Mouse (Mus musculus) monocyte, adult 2 months (primary cell): ENCODE results near the gene Peg10.

ENCODE experiments used
- DNase-seq, 2 experiments: peaks; one replicate each; pipeline ENCODE4 v3.0.0; 2022; ENCODE audit warnings: low spot score in 2 of 2, low read depth in 1 of 2

The Peg10 gene

DNA sequence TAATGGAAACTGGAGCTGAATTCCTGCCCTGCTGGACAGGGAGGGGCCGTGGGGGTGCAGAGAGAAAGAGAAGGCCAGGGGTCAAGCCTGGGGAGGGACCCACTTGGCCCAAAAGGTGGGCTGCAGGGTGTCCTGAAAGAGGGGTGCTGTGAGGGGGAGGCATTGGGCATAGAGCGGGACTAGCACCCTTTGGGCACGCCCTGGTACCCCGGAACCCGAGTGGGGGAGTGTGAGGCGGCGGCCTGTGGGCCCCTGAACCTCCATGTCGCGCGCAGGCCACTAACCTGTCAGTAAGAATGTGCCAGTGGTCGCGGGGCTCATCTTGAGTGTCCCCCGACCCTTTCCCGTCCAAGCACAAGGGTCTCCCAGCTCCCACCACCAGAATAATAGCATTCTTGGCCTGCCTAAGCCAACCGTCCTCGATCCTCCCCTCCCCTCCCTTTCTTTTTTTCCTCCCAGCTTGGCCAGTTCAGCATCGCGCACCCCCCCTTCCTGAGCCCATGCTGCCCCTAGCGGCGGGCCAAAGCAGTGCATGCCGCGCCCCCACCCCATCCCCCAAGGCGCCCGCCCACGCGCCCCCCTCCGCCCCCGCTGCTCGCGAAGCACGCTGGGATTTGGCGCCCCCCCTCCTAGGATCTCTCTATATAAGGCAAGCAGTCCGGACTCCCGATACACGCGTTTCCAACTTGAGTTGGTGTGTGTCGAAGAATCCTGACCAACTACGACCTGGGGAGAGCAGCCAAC is at the start of gene Peg10, which contains the start of gene Sgce:
Gene Peg10 (plus strand): TSS at position 611 of the 744 bp plus-strand sequence.
Gene Sgce (minus strand): TSS at position 512 of the 744 bp plus-strand sequence.
- DNase-seq = no peak

DNA sequence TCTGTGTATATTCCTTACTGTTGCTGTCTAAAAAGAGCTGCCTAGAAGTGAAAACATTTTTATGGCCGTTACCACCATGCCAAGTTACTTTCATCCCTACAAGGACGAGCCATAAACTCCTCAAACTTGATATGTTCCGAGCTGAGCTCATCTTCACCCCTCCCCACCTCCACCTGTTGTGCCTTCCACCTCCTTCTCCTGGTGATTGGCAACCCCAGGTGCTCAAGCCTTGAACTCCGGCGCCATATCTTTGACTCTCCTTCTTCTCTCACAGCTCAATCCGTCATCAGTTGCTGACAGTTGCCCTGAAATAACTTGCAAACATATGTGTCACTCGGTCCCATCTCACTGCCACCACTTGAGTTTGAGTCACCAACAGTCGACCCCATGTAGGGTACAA is 45.5 kb upstream of the Peg10 start:
- DNase-seq = no peak

DNA sequence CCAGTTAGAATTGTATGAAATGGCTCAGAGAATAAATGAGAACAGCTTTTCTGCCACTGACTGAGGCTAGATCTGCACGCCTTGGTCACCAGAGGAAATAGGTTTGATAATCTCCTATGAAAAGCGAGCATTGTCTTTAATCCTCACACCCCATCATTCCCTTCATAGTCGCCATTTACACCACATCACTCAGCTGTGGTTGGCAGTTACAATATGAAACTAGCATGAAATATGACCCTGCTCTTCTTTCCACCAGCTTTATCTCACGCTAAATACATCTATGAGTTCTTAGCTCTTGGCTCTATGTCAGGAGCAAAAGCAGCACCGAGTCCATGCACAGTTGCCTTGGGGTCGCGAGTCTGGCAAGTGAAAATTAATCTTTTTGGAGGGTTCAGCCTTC is 43.2 kb upstream of the Peg10 start:
- DNase-seq = no peak

DNA sequence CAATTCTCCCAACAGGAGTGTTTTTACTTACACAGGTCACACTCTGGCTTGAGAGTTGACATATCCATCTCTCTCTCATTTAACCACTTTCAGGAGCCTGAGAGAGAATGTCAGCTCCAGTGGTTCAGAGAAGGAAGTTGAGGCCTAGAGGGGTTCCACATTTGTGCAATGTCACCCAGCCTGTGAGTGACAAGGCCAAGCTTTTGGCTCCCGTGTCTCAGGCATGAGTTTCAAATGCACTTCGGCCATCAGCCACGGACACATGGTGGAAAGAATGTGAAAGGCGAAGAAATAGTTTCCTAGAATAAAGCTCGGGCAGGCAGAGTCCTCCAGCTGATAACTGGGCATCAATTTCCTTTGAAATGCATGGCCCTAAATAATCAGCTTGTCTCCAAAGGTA is 40.7 kb upstream of the Peg10 start:
- no peak for DNase-seq

DNA sequence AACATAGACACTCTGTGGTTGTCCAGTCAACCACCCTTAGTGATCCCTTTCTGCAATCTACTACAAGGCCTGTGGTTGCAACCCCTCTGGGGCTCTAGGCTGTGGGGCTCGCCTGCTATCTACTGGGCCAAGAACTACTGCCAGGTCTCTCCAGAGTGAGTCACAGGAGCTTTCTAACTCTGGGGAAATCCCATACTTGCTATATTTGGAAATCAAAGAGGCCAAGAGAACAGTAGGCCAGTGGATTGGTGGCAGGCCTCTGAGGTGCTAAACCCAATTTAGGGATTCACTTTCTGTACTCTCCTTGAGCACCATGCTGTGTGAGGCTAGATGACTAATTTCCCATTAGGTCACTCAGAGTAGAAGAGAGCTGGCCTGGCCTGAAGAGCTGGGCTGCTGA is 38.1 kb upstream of the Peg10 start:
- DNase-seq = no peak

DNA sequence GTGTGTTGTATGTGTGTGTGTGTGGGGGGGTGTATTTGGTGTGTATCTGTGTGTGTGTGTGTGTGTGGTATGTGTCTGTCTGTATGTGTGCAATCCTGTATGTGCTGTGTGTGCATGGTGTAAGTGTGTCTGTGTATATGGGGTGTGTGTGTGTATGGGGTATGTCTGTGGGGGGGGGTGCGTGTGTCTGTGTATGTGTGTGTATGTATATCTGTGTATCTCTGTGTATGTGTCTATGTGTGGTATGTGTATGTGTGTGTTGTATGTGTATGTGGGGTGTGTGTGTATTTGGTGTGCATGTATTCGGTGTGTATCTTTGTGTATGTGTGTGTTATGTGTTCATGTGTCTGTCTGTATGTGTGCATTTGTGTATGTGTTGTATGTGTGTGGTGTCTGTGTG is 30.9 kb upstream of the Peg10 start:
- DNase-seq = no peak

DNA sequence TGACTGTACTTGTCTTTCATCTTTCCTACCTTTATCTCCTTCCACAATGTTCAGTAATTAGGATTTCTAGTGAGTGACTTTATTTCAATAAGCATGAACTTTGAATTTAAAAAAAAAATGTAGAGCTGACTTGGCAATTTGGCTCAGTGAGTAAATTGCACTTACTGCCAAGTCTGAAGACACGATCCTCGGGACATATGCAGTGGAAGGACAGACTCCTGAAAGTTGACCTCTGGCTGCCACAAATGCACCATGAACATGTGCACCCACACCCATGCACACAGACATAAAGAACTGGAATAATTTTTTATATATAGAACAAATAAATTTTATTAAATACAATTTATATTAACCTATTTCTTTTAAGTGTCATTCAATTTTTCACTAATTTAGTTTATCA is 29.8 kb upstream of the Peg10 start:
- no peak for DNase-seq

DNA sequence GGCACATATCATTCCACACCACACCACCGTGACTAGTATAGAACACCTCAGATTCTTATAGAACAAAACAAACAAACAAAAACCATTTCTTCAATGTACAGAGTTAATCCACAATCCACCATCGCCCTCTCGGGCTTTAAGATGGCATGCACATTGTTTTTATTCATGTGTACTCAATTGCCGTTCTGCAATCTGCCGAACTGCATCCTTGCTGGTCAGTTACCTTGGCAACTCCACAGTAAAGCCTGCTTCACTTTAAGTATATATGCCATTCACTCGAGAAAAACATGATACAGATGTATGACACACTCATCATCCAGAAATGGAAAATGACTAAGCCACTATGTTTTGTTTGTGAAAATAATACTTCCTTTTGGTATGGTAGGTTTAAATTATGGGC is 25.0 kb upstream of the Peg10 start:
- DNase-seq = no peak

DNA sequence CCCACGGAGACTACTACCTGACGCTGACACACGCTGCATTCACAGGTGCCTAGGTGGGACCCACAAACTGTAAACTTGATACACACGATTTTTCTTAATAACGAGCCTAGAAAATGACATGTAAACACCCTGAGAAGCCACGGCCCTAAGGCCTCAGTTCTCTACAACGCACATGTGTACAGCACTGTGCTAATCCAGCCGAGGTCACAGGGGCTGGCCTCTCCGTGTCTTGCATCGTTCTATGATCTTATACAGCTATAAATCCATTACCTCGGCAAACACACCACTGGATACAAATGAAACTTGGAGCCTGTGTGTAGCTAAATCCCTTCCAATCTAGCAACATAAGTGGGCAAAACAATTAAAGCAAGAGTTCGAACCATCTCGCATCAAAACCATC is 24.4 kb upstream of the Peg10 start:
- no peak for DNase-seq

DNA sequence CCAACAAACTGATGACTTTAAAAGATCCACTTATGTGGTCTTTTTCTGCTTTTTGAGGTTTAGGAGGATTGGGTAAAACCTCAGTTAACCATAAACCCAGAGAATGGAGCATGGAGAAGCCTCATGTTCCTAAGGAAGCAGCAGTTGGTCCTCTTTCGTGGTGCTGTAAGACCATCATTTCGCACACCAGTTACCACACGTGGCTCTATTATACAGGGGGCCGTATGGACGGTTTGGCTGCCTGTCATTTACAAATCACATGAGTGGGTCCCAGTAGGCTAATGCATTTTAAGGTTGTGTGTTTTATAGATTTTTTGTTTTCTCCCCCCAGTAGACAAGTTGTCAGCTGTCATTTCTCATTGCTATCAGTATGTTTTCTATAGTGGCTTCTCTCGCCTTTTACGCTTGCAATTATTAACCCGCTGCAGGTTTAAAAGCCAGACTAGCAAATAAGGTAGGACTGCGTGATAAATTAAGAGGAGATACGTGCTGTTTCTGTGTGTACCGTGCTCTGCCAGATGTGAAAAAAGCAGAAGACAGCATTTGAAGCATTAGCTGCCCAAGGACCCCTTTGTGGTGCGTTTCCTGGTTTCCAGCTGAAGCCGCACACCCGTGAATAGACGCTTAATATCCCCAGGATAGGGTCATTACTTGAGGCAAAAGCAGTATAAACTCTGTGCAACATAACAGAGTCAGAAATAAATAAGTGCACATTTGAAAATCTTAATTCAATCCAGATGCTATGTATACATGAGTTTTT is 22.9 kb upstream of the Peg10 start:
- DNase-seq = no peak

DNA sequence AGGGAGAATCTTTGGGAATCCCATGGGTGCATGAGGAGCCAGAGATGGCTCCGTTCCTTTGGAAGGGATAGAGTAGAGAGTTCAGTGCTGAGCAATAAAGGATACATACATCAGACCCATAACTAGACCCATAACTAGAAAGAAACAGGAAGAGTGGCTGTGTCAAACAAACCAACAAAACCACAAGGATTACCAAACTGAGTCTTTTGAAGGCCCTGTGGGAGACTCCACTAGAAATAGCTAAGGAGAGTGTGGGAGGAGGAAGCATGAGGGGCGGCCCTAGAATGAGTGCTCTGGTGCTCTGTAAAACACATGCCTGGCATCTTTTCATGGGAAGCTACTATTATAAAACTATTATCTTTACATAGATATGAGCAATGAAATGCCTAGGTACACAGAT is 18.8 kb upstream of the Peg10 start:
- no peak for DNase-seq

DNA sequence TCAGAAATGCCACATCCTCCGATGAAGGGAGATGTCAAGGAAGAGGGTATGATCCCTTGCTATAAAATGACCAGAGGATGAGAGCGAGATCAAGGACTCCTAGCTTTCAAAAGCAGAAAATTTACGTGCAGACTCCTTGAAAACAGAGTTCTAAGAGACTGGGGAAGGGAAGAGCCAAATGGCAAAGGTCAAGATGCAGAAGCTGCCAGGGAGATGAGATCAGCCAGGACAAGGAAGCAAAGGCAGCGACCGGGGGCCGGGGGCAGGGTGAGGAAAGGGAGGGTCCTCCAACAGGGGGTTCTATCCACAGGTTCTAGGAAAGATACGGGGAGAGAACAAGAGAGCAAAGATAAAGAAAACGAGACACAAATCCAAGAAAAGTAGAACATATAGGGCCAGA is 15.4 kb upstream of the Peg10 start:
- no peak for DNase-seq

DNA sequence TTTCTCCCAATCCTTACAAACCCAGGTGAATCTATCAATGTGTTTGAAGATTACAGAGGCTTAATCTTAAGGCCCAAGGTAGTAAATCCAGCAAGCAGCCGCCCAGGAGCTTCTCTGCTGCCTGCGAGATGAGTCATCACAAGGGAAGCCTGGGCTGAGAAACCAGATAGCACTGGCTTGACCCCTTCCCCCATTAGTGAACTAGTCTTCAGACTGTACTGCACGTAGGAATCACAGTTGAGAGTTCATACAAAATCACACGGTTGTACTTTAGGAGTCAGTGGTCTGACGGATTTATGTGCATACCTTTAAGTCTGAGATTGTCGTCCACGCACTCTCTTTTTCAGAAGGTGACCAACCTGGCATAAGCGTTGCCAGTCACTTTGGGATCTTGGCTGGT is 13.9 kb upstream of the Peg10 start:
- DNase-seq = no peak

DNA sequence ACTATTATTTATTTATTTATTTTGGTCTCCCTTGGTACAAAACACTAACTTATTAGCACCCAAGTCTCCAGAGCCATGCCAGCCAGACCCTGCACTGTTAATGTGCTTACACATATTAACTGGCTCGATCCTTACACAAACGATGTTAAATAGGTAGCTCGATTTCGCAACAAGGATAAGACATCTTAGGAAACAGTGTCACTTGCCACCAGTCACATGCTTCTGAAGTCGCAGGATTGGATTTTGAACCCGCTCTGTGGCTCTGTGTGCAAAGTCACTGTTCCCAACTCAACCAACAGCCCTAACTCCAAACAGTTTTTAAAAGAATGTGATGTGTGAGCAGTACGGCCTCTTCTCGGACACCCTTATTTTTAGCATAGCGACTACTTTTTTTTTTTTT is 10.7 kb upstream of the Peg10 start:
- no peak for DNase-seq

DNA sequence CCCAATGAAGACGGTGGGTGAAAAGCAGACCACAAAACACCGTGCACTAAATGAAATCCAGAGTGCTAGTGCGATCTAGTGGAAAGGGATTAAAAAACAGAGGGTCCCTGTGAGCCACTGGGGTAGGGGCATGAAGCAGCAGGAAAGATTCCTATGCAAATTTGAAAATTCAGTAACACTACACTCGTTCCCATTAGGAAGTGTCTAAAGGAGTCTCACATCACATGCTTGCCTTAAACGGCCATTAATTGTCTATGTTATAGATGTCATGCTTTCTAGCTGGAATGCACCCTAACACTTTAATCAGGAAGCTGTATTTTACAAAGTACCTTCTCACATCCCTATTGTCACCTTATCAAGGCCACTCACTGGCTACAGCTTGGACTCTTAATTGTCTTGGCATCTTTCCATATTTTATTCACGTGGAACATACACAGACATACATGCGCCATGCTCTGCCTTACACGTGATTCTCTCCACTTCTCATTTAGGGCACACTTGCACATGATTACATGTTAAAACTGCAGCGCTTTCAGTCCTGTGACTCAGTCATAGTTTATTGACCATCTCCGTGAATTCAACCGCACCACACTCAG is 9.0 kb upstream of the Peg10 start:
- no peak for DNase-seq

DNA sequence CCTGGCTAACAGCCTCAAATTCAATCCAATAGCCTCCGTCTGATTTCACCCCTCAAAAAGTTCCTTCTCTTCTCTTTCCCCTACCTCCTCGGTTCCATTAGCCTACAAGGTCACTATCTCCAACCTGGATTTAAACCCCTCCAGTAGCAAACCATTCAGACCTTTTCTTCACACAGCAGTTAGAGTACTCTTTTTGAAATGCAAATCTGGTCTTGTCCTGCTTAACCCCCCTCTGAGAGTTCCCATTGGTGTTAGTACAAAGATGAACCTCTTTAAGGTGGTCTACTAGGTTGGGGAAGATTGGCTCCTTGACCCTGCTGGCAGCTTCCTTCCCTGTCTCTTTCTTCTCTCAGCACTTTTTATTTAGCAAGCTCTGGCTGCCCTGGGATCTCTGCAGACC is 8.4 kb upstream of the Peg10 start:
- DNase-seq = no peak

DNA sequence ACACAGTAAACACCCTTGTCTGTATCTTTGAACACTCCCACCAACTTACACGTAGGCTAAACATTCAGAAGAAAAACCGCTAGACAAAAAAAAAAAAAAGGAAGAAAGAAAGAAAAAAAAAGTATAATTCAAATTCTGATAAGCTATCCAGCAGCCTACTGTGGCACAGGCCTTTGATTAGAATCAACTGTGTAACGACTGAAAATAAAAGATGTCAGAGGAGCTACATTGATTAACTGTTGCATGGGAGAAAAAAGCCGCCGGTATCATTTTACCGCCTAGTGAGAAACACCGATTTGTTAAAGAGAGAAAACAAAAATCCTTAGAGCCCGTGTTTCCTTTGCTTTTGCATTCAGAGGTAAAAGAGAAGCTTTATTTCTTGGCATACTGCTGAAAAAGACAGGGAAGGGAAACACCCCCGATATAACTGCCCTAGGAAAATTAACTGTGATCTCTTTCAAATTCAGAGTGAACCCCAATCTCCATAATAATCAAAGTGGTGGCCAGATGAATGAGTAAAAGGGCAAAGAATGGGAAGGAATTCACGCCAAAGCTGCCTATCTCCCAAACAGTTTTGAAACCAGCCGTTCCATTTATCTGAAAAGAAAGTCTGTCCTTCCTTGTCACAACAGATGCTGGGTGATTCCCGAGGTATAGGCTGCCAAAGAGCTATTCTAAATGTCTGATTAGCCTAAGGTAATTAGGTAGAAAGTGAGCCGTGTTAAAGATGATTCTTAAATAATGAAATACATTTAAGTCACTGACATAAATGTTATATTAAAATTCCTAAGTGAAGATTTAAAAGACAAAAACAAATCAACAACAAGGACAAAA is 7.4 kb upstream of the Peg10 start:
- DNase-seq = no peak

DNA sequence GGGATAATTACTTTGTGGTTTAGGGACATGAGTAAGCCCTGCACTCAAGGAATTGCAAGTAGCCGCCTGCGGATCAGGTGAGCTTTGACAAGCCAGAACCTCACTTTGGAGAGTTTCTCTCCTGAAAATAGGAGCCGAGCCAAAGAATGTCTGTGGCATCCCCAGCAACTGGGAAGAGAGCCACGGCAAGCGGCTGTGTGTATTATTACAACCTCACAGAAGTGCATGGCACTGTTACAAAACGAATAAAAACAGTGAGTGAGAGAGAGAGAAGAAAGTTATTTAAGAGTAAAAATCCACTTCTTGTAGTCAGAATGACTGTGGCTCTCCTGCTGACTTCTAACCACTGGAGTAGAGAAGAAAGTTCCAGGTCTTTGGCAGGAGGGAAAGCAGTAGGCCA is 6.6 kb upstream of the Peg10 start:
- DNase-seq = no peak

DNA sequence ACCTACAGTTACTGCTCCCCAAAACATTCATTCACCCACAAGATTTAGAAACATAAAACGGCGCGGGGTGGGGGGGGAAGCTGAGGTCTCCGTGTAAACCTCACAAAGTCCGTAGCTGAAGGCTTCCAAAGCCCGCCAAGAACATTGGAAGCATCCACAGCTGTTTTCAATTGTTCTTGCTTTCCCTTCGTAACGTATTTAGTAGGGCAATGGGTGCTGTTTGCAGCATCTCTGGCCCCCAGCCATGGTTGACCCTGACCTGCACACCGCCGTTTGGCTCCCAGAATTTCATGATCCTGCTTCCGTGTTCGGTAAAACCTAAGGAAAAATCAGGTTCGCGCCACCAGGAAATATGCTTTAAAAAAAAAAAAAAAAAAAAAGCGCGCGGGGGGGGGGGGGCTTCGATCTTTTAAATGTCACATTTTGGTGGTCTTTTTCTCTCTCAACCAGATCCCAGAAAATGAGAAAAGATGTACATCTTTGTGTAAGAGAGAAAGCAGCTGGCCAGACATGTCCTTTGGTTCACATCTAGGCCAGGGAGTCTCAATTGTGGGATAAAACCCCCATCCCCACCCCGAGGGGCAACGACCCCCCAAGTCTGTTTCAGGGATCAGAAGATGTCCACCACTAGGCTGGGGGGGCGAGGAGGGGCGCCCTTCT is 940 bp upstream of the Peg10 start:
- no peak for DNase-seq

DNA sequence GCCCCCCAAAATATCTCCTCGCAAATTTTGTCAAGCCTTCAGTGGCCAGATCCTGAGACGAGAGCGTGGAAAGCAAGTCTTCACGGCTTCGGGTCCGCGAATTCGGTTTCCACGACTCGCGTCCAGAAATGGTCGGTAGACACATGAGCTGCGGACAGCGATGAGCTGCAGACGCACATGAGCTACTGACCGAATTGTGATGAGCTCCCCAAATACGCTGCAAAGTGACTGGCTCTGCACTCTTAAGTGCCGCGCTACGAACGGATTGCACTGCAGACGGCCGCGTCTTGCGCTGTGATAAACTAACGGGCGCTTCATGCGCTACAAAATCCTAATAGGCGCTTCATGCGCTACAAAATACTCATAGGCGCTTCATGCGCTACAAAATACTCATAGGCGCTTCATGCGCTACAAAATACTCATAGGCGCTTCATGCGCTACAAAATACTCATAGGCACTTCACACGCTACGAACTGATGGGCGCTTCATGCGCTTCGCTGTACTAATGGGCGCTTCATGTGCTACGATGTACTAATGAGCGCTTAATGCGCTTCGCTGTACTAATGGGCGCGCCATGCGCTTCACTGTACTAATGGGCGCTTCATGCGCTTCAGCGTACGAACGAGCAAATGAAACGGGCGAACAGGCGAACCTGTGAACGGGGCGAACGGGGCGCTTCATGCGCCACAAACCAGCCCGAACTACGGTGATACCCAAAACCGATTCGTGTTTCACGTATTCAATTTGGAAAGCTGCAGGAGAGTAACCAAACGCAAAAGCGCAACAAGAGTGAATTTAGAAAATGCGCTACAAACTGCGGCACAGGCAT is 785 bp downstream of the Peg10 start:
- no peak for DNase-seq
